Mouse (Mus musculus) megakaryocyte, embryonic 14.5 days (primary cell): ENCODE data around the gene Cpne5. TPM values are rescaled to one million over a fixed set of nuclear protein-coding genes. Genes with fewer than 3 reads are reported as not detected.
"Not testable (repeated sequence)": the region's sequence is repeated elsewhere in the genome, so short reads cannot be mapped to it uniquely, and the experiment has no call there.

Experiments used
- H3K27me3 ChIP-seq: replicated peaks from 2 replicates; pipeline ENCODE3; 2012; ENCODE audit warnings: inconsistent platforms
- H3K36me3 ChIP-seq: replicated peaks from 2 replicates; pipeline ENCODE3; 2012; ENCODE audit warnings: low read length, inconsistent platforms, mixed read lengths
- H3K4me1 ChIP-seq: 2 replicates; pipeline ENCODE4 v1.6.1; 2012; ENCODE audit warnings: inconsistent platforms
- H3K4me3 ChIP-seq: replicated peaks from 2 replicates; pipeline ENCODE3; 2012; ENCODE audit warnings: moderate library complexity, mild to moderate bottlenecking, inconsistent platforms
- H3K9me3 ChIP-seq: 2 replicates; pipeline ENCODE4 v1.6.1; 2012; ENCODE audit warnings: inconsistent platforms
- FLI1 ChIP-seq: IDR thresholded peaks from 2 replicates; pipeline ENCODE4 v1.6.1; 2012; ENCODE audit warnings: low read length, inconsistent platforms, mixed read lengths
- GATA1 ChIP-seq: IDR thresholded peaks from 3 replicates; pipeline ENCODE4 v1.6.1; 2012; ENCODE audit warnings: mixed read lengths, low read length, inconsistent platforms, borderline replicate concordance
- polyA plus RNA-seq: library from polyadenylated mRNA; stranded (reverse); fragments of >175 nt; gene quantifications from 2 replicates; pipeline ENCODE4 v1.2.3, GENCODE M21; 2012; ENCODE audit warnings: low replicate concordance; ENCODE audit not compliant: insufficient read depth

Cpne5 gene
- polyA plus RNA-seq, 1 experiment: 15.2 TPM

GRCm38 (mm10) chr17:29267931-29268681 lies 30.1 kb upstream of the Cpne5 start:
- Histone ChIP-seq H3K27me3 (no peaks in the 10 kb centered on the region), H3K4me3 (peak overlapping the region; percentile 95), H3K36me3 (peaks cover 3% of the 10 kb centered on the region), H3K9me3 (no peaks in the 10 kb centered on the region), H3K4me1 (peaks cover 61% of the 10 kb centered on the region)
- TF ChIP-seq FLI1 (no peak), GATA1 (no peak)

GRCm38 (mm10) chr17:29267040-29267439 lies 29.1 kb upstream of the Cpne5 start:
- H3K27me3 ChIP-seq, H3K9me3 ChIP-seq, H3K4me3 ChIP-seq, H3K36me3 ChIP-seq: not testable (repeated sequence)
- peaks cover 72% of the 10 kb centered on the region for H3K4me1 ChIP-seq

- TF ChIP-seq FLI1: no peak
- no peak for TF ChIP-seq GATA1
- Histone ChIP-seq H3K36me3 (peaks cover 21% of the 10 kb centered on the region), H3K4me3 (peak overlapping the region; percentile 97), H3K9me3 (no peaks in the 10 kb centered on the region), H3K4me1 (peaks cover 73% of the 10 kb centered on the region), H3K27me3 (no peaks in the 10 kb centered on the region)
These were observed 26.8 kb upstream of the Cpne5 start for GRCm38 (mm10) chr17:29264760-29265159.

- TF ChIP-seq GATA1: no peak
- peak; percentile 82; the same call in 1 of the 2 replicates for TF ChIP-seq FLI1
- Histone ChIP-seq H3K36me3 (peaks cover 22% of the 10 kb centered on the region), H3K4me1 (peaks cover 75% of the 10 kb centered on the region), H3K27me3 (no peaks in the 10 kb centered on the region), H3K9me3 (no peaks in the 10 kb centered on the region), H3K4me3 (peak within 1 kb of the TSS; percentile 97)
These were observed 26.1 kb upstream of the Cpne5 start, which contains the start of gene Ppil1 for GRCm38 (mm10) chr17:29263840-29264633. Gene Ppil1 (minus strand): TSS chr17:29264186.

- Histone ChIP-seq H3K27me3 (no peaks in the 10 kb centered on the region), H3K36me3 (peaks cover 26% of the 10 kb centered on the region), H3K9me3 (no peaks in the 10 kb centered on the region), H3K4me1 (peaks cover 81% of the 10 kb centered on the region), H3K4me3 (peak overlapping the region; percentile 97)
- TF ChIP-seq GATA1: no peak
These were observed 25.4 kb upstream of the Cpne5 start for GRCm38 (mm10) chr17:29263417-29263816.

- Histone ChIP-seq H3K4me1 (peaks cover 81% of the 10 kb centered on the region), H3K4me3 (peak overlapping the region; percentile 73), H3K9me3 (no peaks in the 10 kb centered on the region), H3K27me3 (no peaks in the 10 kb centered on the region), H3K36me3 (peaks cover 38% of the 10 kb centered on the region)
- TF ChIP-seq FLI1 (no peak), GATA1 (no peak)
These were observed 24.3 kb upstream of the Cpne5 start for GRCm38 (mm10) chr17:29262259-29262649.

DNA sequence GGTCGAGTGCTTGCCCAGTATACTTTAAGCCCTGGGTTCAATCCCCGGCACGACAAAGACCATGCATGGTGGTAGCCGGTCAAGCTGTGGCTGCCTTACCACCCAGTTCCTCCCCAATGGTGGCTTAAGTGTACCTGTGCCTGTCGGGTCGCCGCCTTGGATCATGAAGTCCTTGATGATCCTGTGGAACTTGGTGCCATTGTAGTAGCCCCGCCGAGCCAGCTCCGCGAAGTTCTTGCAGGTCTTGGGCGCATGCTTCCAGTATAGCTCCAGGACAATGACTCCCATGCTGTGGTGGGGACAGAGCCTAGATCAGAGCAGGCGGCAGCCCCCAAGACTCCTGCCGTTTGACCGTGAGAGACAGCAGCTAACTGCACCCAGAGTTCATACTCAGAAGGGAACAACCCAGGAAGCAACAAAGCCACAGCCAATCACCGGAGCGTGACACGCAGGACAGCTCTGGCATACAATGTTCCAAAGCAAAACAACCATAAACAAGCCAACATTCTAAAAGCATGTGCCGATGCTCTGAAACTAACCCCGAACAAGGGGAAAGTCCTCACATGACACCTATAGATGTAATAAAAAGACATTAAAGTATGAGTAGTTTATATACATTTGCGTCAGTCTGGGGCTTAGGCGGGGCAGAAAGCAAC lies 23.8 kb upstream of the Cpne5 start:
- TF ChIP-seq GATA1: no peak
- no peaks in the 10 kb centered on the region for H3K9me3 ChIP-seq
- H3K4me1 ChIP-seq: peaks cover 86% of the 10 kb centered on the region
- no peaks in the 10 kb centered on the region for H3K27me3 ChIP-seq
- peak overlapping the region; percentile 86 for H3K4me3 ChIP-seq
- peaks cover 43% of the 10 kb centered on the region for H3K36me3 ChIP-seq

- TF ChIP-seq GATA1 (no peak), FLI1 (no peak)
- Histone ChIP-seq H3K4me1 (peaks cover 94% of the 10 kb centered on the region), H3K9me3 (no peaks in the 10 kb centered on the region), H3K36me3 (peaks cover 55% of the 10 kb centered on the region), H3K27me3 (no peaks in the 10 kb centered on the region), H3K4me3 (peak overlapping the region; percentile 51)
These were observed 22.5 kb upstream of the Cpne5 start for GRCm38 (mm10) chr17:29260501-29260900.

GRCm38 (mm10) chr17:29259489-29259888 lies 21.5 kb upstream of the Cpne5 start:
- TF ChIP-seq GATA1 (no peak), FLI1 (no peak)
- Histone ChIP-seq H3K36me3 (peaks cover 59% of the 10 kb centered on the region), H3K4me1 (peaks cover 91% of the 10 kb centered on the region), H3K9me3 (no peaks in the 10 kb centered on the region), H3K27me3 (no peaks in the 10 kb centered on the region), H3K4me3 (peak overlapping the region; percentile 76)

- Histone ChIP-seq H3K4me1 (peaks cover 91% of the 10 kb centered on the region), H3K9me3 (peaks cover under 1% of the 10 kb centered on the region; the same call in 1 of the 2 replicates), H3K36me3 (peaks cover 65% of the 10 kb centered on the region), H3K4me3 (no peak overlapping the region), H3K27me3 (no peaks in the 10 kb centered on the region)
- TF ChIP-seq GATA1: no peak
- no peak for TF ChIP-seq FLI1
These were observed 21.0 kb upstream of the Cpne5 start for GRCm38 (mm10) chr17:29258921-29259320.
